Mouse (Mus musculus) neural tube, embryonic 14.5 days (tissue): ENCODE results near the gene Kcnh2. TPM values are rescaled to one million over a fixed set of nuclear protein-coding genes. Genes with fewer than 3 reads are reported as not detected.
"Not testable (repeated sequence)": the region's sequence is repeated elsewhere in the genome, so short reads cannot be mapped to it uniquely, and the experiment has no call there.

Experiments
- ATAC-seq: fragments of 200-750 bp; cut with Nextera tagmentation; 2 replicates; pipeline ENCODE4 v1.8.0; 2017; ENCODE audit warnings: low read depth, mild to moderate bottlenecking, moderate TSS enrichment, moderate library complexity
- H3K27ac ChIP-seq: fragments of 300-500 bp; sonication (generic); 2 replicates; pipeline ENCODE4 v1.5.1; 2014; ENCODE audit warnings: low read depth, mild to moderate bottlenecking, control low read depth, low read length, moderate library complexity, mixed read lengths
- H3K27me3 ChIP-seq: fragments of 300-500 bp; sonication (generic); 2 replicates; pipeline ENCODE4 v1.6.1; 2014; ENCODE audit warnings: low read length; ENCODE audit not compliant: control insufficient read depth, insufficient read depth
- H3K36me3 ChIP-seq: fragments of 300-500 bp; sonication (generic); 2 replicates; pipeline ENCODE4 v1.6.1; 2014; ENCODE audit warnings: low read length, mixed read lengths; ENCODE audit not compliant: control insufficient read depth, insufficient read depth
- H3K4me1 ChIP-seq: fragments of 300-500 bp; sonication (generic); 2 replicates; pipeline ENCODE4 v1.6.1; 2014; ENCODE audit warnings: low read length; ENCODE audit not compliant: control insufficient read depth, insufficient read depth
- H3K4me2 ChIP-seq: fragments of 300-500 bp; sonication (generic); 2 replicates; pipeline ENCODE4 v1.6.1; 2014; ENCODE audit warnings: mild to moderate bottlenecking, low read depth, low read length, control low read depth
- H3K4me3 ChIP-seq: fragments of 300-500 bp; sonication (generic); 2 replicates; pipeline ENCODE4 v1.5.1; 2014; ENCODE audit warnings: low read depth, low read length, control low read depth, mixed read lengths
- H3K9ac ChIP-seq: fragments of 300-500 bp; sonication (generic); replicated peaks from 2 replicates; pipeline ENCODE4 v1.6.1; 2014; ENCODE audit warnings: low read depth, mild to moderate bottlenecking, control low read depth, low read length, mixed read lengths
- H3K9me3 ChIP-seq: fragments of 300-500 bp; sonication (generic); 2 replicates; pipeline ENCODE4 v1.6.1; 2016; ENCODE audit warnings: low read length; ENCODE audit not compliant: control insufficient read depth
- WGBS: fragments of 180-500 bp; shearing (Covaris S2); extraction: QIAGEN DNeasy Blood & Tissue Kit; methylation state at CpG from one replicate; pipeline ENCODE4 v1.1.7; 2014; 5-methylcytosine and 5-hydroxymethylcytosine counted together
- polyA plus RNA-seq: library from polyadenylated mRNA; unstranded; fragments of >200 nt; fragmentation: Nextera tagmentation; extraction: Ambion mirVana; gene quantifications from 2 replicates; pipeline ENCODE4 v1.2.1, GENCODE M21; 2014

Gene Kcnh2
- 13.6 and 17.0 TPM in 2 replicates for polyA plus RNA-seq

DNA sequence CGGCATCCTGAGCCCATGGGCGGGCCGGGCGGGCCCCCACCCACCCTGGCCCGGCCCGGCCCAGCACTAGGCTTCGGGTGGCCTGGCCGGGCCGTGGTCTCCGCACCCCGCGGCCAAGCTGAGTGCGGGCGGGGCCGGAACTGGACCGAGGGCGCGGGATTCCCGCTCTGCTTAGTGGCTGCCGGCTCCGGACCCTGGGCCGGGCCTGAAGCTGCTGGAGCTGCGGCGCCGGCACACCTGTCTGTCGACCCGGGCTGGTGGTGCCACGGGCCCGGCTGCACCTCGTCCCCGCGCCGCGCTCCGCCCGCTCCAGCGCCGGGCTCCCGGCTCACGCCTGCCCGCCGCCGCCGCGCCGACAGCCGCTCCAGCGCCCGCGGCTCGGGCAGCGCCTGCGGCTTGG, at the start of gene Kcnh2:
Kcnh2 (minus strand) TSS at position 327 of the 400 bp plus-strand sequence.
- H3K4me1 ChIP-seq = peaks cover 43% of the 10 kb centered on the region
- no peaks in the 10 kb centered on the region for H3K9me3 ChIP-seq
- peak within 1 kb of the TSS; percentile 95 for H3K27ac ChIP-seq
- H3K4me3 ChIP-seq = peak within 1 kb of the TSS; percentile 75
- no peaks in the 10 kb centered on the region for H3K36me3 ChIP-seq
- peak within 1 kb of the TSS; percentile 81 for H3K9ac ChIP-seq
- H3K4me2 ChIP-seq = peak within 1 kb of the TSS; percentile 99
- peaks cover 3% of the 10 kb centered on the region; the same call in 1 of the 2 replicates for H3K27me3 ChIP-seq
- WGBS = 3% methylated on average over 9 of the region's 53 CpGs
- peak; percentile 50 for ATAC-seq

DNA sequence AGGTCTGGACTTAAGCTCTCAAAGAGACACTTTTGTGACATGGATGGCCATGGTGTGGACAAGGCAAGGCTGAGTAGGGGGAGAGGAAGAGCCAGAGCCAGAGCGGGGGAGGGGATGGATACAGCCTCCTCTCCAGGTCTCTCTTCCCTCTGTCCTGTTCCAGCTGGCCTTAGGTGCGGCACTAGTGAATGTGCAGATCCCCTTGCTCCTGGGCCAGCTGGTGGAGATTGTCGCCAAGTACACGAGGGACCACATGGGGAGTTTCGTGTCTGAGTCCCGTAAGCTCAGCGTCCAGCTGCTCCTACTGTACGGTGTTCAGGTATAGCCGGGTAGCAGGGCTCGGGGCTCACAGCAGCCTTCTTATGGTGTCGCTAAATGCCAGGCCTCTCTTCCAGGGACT, 49.0 kb upstream of the Kcnh2 start:
- Histone ChIP-seq H3K27ac (no peak overlapping the region), H3K36me3 (peaks cover 13% of the 10 kb centered on the region), H3K9ac (no peak overlapping the region), H3K4me3 (no peak overlapping the region), H3K9me3 (no peaks in the 10 kb centered on the region), H3K27me3 (no peaks in the 10 kb centered on the region), H3K4me2 (no peak overlapping the region), H3K4me1 (no peaks in the 10 kb centered on the region)
- WGBS = 90% methylated on average over 11 of the region's 11 CpGs
- ATAC-seq = no peak

DNA sequence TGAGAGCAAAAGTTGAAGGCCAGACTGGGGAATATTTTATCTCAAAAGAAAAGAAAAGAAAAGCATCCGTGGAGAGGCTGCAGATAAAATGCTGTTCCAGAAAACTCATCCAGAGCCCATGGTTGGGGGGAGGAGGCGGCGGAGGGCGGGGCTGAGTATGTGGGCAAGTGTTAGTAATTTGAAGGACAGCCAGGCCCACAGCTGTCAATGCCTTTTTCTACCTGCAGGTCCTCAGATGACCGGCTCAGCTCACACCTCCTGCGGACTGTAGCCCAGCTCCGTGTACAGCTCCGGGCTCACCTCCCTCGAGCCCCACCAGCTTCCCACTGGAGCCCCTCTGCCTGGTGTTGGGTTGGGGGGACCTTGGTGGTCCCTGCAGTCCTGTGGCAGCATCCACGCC, 48.3 kb upstream of the Kcnh2 start:
- WGBS = 94% methylated on average over 10 of the region's 10 CpGs
- no peaks in the 10 kb centered on the region for H3K9me3 ChIP-seq
- H3K27ac ChIP-seq = no peak overlapping the region
- H3K4me1 ChIP-seq = peaks cover 3% of the 10 kb centered on the region; the same call in 1 of the 2 replicates
- H3K27me3 ChIP-seq = no peaks in the 10 kb centered on the region
- no peak overlapping the region for H3K4me3 ChIP-seq
- H3K36me3 ChIP-seq = peaks cover 13% of the 10 kb centered on the region
- H3K4me2 ChIP-seq = no peak overlapping the region
- no peak overlapping the region for H3K9ac ChIP-seq
- no peak for ATAC-seq

DNA sequence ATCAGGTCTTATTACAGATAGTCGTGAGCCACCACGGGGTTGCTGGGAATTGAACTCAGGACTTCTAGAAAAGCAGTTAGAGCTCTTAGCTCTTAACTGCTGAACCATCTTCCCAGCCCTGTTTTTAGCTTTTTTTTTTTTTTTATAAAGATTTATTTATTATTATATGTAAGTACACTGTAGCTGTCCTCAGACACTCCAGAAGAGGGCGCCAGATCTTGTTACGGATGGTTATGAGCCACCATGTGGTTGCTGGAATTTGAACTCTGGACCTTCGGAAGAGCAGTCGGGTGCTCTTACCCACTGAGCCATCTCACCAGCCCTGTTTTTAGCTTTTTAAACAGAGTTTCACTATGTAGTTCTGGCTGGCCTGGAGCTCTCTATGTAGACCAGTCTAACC, 44.9 kb upstream of the Kcnh2 start:
- not testable (repeated sequence) for ATAC-seq, H3K27ac ChIP-seq, H3K27me3 ChIP-seq, H3K4me2 ChIP-seq, H3K9ac ChIP-seq, H3K36me3 ChIP-seq, H3K4me3 ChIP-seq, H3K4me1 ChIP-seq, H3K9me3 ChIP-seq
- WGBS = 93% methylated on average over 6 of the region's 6 CpGs

DNA sequence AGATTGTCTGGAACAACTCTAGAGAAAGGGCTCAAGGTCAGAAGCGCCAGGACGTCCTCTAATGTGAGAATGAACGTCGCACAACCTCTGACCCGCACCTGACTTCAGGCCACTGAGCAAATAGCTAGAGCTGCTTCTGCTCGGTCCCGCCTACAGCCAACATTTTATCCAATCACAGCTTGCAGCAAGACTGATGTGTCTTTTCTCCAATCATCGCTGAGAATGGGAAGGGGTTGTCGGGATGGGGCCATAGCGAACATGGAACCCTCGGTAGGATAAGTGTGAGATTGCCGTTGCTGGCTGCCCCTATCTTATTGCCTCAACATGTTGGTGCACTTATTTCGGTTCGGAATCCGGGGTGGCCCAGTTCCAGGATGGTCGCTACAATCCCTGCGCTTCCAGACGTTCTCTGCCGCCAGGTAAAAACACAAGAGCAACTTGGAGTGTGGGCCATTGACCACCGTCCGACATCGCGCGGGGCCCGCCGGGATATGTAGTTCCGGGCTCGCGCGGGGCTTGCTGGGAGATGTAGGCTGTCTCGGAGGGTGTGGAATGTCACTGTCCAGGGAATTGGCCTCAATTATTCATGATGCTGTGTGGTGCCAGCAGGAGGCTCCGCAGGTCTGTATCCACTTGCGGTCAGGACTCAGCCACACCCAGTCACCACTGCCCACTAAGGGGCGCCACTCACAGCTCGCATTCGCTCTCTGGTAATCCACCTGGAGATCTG, 42.9 kb upstream of the Kcnh2 start:
- H3K9ac ChIP-seq = peak overlapping the region; percentile 57
- H3K9me3 ChIP-seq = no peaks in the 10 kb centered on the region
- WGBS = under 1% methylated on average over 36 of the region's 36 CpGs
- H3K4me1 ChIP-seq = peaks cover 3% of the 10 kb centered on the region; the same call in 1 of the 2 replicates
- H3K27me3 ChIP-seq = no peaks in the 10 kb centered on the region
- H3K4me2 ChIP-seq = peak overlapping the region; percentile 53
- H3K4me3 ChIP-seq = peak overlapping the region; percentile 52
- ATAC-seq = peak; percentile 96
- H3K36me3 ChIP-seq = no peaks in the 10 kb centered on the region
- H3K27ac ChIP-seq = peak overlapping the region; percentile 83

DNA sequence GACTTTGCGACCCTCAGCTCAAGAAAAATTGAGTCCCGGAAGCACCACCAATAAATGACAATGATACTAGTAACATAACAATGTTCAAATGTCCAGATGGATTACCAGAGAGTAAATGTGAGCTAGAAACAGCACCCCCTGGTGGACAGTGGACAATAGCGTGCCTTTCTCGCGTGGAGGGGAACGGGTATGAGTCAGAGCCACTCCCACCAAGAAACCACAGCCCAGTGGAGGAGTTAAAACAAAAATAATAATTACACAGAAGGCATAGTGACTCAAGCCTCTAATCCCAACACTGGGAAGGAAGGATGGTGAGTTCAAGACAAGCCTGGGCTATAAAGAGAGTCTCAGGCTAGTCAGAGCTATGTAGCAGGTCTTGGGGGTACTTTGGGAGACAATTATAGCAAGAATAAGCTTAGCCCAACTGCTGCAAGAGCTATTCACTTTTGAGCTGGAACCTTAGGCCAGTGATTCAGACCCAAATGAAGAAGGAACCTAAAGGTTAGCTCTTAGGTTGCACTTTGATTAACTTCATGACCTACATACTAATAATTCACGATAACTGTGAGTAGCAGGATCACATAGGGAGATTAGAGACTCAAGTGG, 42.1 kb upstream of the Kcnh2 start, which contains the start of gene Abcb8:
Abcb8 (plus strand) TSS at position 272 of the 606 bp plus-strand sequence.
- WGBS = 21% methylated on average over 7 of the region's 7 CpGs
- no peaks in the 10 kb centered on the region for H3K36me3 ChIP-seq
- peaks cover 3% of the 10 kb centered on the region for H3K4me1 ChIP-seq
- H3K4me2 ChIP-seq = peak within 1 kb of the TSS; percentile 53
- no peaks in the 10 kb centered on the region for H3K27me3 ChIP-seq
- H3K4me3 ChIP-seq = peak within 1 kb of the TSS; percentile 52
- no peaks in the 10 kb centered on the region for H3K9me3 ChIP-seq
- peak within 1 kb of the TSS; percentile 83 for H3K27ac ChIP-seq
- no peak for ATAC-seq
- H3K9ac ChIP-seq = peak within 1 kb of the TSS; percentile 57

DNA sequence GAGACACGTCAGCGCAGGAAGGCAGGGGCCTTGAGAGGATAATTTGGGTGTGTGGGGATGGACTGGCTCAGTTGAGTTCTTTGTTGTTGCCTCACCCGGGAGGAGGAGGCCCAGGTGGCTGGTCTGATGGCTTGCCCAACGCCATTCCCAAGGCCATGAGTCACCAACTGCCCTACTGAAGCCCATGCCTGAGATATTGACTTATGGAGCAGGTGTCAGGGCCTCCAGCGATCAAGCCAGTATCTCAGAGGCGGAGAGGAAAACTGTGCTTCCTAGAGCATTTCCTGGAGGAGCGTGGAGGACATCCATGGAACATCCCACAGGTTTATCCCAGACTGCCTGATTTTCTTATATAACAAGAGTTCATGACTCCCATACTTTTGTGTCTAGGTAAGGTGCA, 41.3 kb upstream of the Kcnh2 start:
- no peak overlapping the region for H3K9ac ChIP-seq
- 78% methylated on average over 7 of the region's 7 CpGs for WGBS
- no peak overlapping the region for H3K4me3 ChIP-seq
- no peaks in the 10 kb centered on the region for H3K36me3 ChIP-seq
- no peaks in the 10 kb centered on the region; the same call in 1 of the 2 replicates for H3K27me3 ChIP-seq
- no peak overlapping the region for H3K27ac ChIP-seq
- H3K4me1 ChIP-seq = peaks cover 10% of the 10 kb centered on the region
- no peaks in the 10 kb centered on the region for H3K9me3 ChIP-seq
- ATAC-seq = no peak
- no peak overlapping the region for H3K4me2 ChIP-seq

DNA sequence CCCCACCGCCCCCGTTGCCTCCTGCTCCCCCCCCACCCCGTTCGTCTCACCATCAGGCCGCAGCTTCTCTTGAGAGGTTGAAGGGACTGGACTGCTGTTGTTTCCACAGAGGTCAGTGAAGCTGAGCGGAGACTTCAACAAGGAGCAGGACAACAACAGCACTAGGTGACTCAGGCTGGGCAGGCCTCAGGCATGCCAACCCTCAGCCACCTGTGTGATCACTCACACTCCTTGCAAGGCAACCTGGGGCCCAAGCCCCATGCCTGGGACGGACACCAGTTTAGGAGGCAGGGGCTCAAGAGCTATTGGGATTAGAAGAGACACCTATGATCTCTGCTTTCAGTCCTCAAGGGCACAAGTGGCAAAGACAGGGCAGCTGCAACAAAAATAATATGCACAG, 40.5 kb upstream of the Kcnh2 start, which contains the start of gene Atg9b:
Atg9b (minus strand) TSS at position 280 of the 400 bp plus-strand sequence.
- no peak for ATAC-seq
- H3K9ac ChIP-seq = no peak within 1 kb of the TSS
- no peak within 1 kb of the TSS for H3K27ac ChIP-seq
- H3K27me3 ChIP-seq = no peaks in the 10 kb centered on the region; the same call in 1 of the 2 replicates
- H3K4me2 ChIP-seq = no peak within 1 kb of the TSS
- H3K36me3 ChIP-seq = no peaks in the 10 kb centered on the region
- WGBS = 82% methylated on average over 7 of the region's 7 CpGs
- no peaks in the 10 kb centered on the region for H3K9me3 ChIP-seq
- H3K4me3 ChIP-seq = no peak within 1 kb of the TSS
- H3K4me1 ChIP-seq = peaks cover 18% of the 10 kb centered on the region

DNA sequence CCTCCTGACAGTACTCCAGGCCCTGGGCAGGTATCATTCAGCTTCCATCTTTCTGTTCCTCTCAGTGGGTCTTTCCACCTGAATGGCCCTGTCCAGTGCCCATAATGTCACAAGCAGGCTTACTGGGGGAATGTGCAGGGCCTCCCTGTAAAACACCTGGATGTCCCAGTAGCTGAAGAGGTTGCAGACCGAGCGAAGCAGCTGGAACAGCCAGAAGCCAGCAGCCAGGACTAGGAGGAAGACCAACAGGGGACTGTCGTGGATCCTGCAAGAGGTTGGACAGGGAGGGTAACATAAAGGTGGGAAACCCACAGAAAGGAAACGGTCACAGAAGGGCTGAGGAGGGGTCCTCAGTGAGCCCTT, 38.2 kb upstream of the Kcnh2 start:
- H3K4me3 ChIP-seq = no peak overlapping the region
- H3K4me1 ChIP-seq = peaks cover 14% of the 10 kb centered on the region
- H3K9ac ChIP-seq = no peak overlapping the region
- no peak for ATAC-seq
- no peak overlapping the region for H3K4me2 ChIP-seq
- no peaks in the 10 kb centered on the region for H3K9me3 ChIP-seq
- 69% methylated on average over 4 of the region's 4 CpGs for WGBS
- no peak overlapping the region for H3K27ac ChIP-seq
- no peaks in the 10 kb centered on the region; the same call in none of the 2 replicates for H3K27me3 ChIP-seq
- H3K36me3 ChIP-seq = no peaks in the 10 kb centered on the region
